Mouse (Mus musculus): ENCODE data around the gene Zfp90. TPM values are rescaled to one million over a fixed set of nuclear protein-coding genes. Genes with fewer than 3 reads are reported as not detected.

Gene Zfp90
- polyA plus RNA-seq (2015; fragmentation: Nextera tagmentation; extraction: Ambion mirVana), result 11.9 and 12.5 TPM in 2 replicates

- Histone ChIP-seq H3K4me1 (ENCODE audit: control insufficient read depth, insufficient read depth, low read length) (peaks cover 10% of the 10 kb centered on the region; the same call in 1 of the 2 replicates), H3K27ac (ENCODE audit: low read length) (peak within 1 kb of the TSS; percentile 97), H3K9me3 (ENCODE audit: control insufficient read depth, low read length) (no peaks in the 10 kb centered on the region), H3K4me3 (ENCODE audit: low read length) (peak within 1 kb of the TSS; percentile 75), H3K27me3 (replicated peaks; ENCODE audit: control insufficient read depth, insufficient read depth, low read length) (no peaks in the 10 kb centered on the region), H3K4me2 (ENCODE audit: low read depth, low read length) (peak within 1 kb of the TSS; percentile 57), H3K9ac (ENCODE audit: low read depth, low read length) (peak within 1 kb of the TSS; percentile 88), H3K36me3 (ENCODE audit: control insufficient read depth, insufficient read depth, low read length) (peaks cover 19% of the 10 kb centered on the region)
- under 1% methylated on average over 46 of the region's 46 CpGs for WGBS
- peak; percentile 98 for ATAC-seq
These were observed at the start of gene Zfp90 for GRCm38 (mm10) chr8:106415182-106415971. Zfp90 (plus strand) TSS chr8:106415327.

GRCm38 (mm10) chr8:106368501-106368900 lies 46.6 kb upstream of the Zfp90 start:
- no peaks in the 10 kb centered on the region for H3K36me3 ChIP-seq (ENCODE audit: control insufficient read depth, insufficient read depth, low read length)
- no peaks in the 10 kb centered on the region for H3K9me3 ChIP-seq (ENCODE audit: control insufficient read depth, low read length)
- no peak overlapping the region for H3K4me2 ChIP-seq (ENCODE audit: low read depth, low read length)
- WGBS, result 65% methylated on average over 3 of the region's 3 CpGs
- no peak overlapping the region for H3K9ac ChIP-seq (ENCODE audit: low read depth, low read length)
- ATAC-seq, result no peak
- H3K4me1 ChIP-seq (ENCODE audit: control insufficient read depth, insufficient read depth, low read length), result no peaks in the 10 kb centered on the region
- H3K4me3 ChIP-seq (ENCODE audit: low read length), result no peak overlapping the region
- no peak overlapping the region for H3K27ac ChIP-seq (ENCODE audit: low read length)
- no peaks in the 10 kb centered on the region for H3K27me3 ChIP-seq (replicated peaks; ENCODE audit: control insufficient read depth, insufficient read depth, low read length)

DNA sequence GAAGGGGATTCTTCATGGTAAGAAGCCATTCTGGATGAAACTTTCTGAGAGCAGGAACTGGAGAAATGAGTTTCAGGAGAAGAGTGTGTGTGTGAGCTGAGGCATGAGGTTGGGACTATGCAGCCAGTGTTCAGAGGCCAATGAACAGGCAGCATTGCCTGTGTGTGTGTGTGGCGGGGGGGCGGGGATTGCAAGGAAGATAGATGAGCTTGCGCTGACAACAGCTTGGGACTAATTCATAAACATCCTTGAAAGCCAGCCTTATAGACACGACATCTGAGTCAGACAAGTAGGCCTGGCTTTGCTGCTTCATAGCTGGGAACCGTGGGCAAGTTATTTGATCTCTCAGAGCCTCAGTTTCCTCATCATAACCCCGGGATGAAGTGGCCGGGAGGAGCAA lies 46.1 kb upstream of the Zfp90 start:
- WGBS, result 74% methylated on average over 7 of the region's 7 CpGs
- no peak overlapping the region for H3K9ac ChIP-seq (ENCODE audit: low read depth, low read length)
- no peak overlapping the region for H3K4me2 ChIP-seq (ENCODE audit: low read depth, low read length)
- no peaks in the 10 kb centered on the region for H3K9me3 ChIP-seq (ENCODE audit: control insufficient read depth, low read length)
- no peaks in the 10 kb centered on the region for H3K4me1 ChIP-seq (ENCODE audit: control insufficient read depth, insufficient read depth, low read length)
- ATAC-seq, result no peak
- no peaks in the 10 kb centered on the region for H3K27me3 ChIP-seq (replicated peaks; ENCODE audit: control insufficient read depth, insufficient read depth, low read length)
- H3K27ac ChIP-seq (ENCODE audit: low read length), result no peak overlapping the region
- H3K4me3 ChIP-seq (ENCODE audit: low read length), result no peak overlapping the region
- H3K36me3 ChIP-seq (ENCODE audit: control insufficient read depth, insufficient read depth, low read length), result no peaks in the 10 kb centered on the region

- 61% methylated on average over 7 of the region's 7 CpGs for WGBS
- ATAC-seq, result no peak
These were observed 39.2 kb upstream of the Zfp90 start for GRCm38 (mm10) chr8:106375957-106376356.

GRCm38 (mm10) chr8:106376862-106377261 lies 38.3 kb upstream of the Zfp90 start:
- no peaks in the 10 kb centered on the region for H3K36me3 ChIP-seq (ENCODE audit: control insufficient read depth, insufficient read depth, low read length)
- 35% methylated on average over 9 of the region's 9 CpGs for WGBS
- H3K27me3 ChIP-seq (replicated peaks; ENCODE audit: control insufficient read depth, insufficient read depth, low read length), result no peaks in the 10 kb centered on the region
- no peak overlapping the region for H3K27ac ChIP-seq (ENCODE audit: low read length)
- no peak overlapping the region for H3K9ac ChIP-seq (ENCODE audit: low read depth, low read length)
- H3K4me3 ChIP-seq (ENCODE audit: low read length), result no peak overlapping the region
- H3K4me2 ChIP-seq (ENCODE audit: low read depth, low read length), result no peak overlapping the region
- peaks cover 7% of the 10 kb centered on the region; the same call in 1 of the 2 replicates for H3K4me1 ChIP-seq (ENCODE audit: control insufficient read depth, insufficient read depth, low read length)
- ATAC-seq, result no peak
- H3K9me3 ChIP-seq (ENCODE audit: control insufficient read depth, low read length), result no peaks in the 10 kb centered on the region

More at GRCm38 (mm10) chr8:106375957-106376356, 39.2 kb upstream of the Zfp90 start:
- H3K4me1 ChIP-seq (ENCODE audit: control insufficient read depth, insufficient read depth, low read length), result peaks cover 7% of the 10 kb centered on the region; the same call in 1 of the 2 replicates
- no peak overlapping the region for H3K9ac ChIP-seq (ENCODE audit: low read depth, low read length)
- H3K27ac ChIP-seq (ENCODE audit: low read length), result no peak overlapping the region
- no peaks in the 10 kb centered on the region for H3K27me3 ChIP-seq (replicated peaks; ENCODE audit: control insufficient read depth, insufficient read depth, low read length)
- H3K36me3 ChIP-seq (ENCODE audit: control insufficient read depth, insufficient read depth, low read length), result no peaks in the 10 kb centered on the region
- H3K4me2 ChIP-seq (ENCODE audit: low read depth, low read length), result no peak overlapping the region
- no peak overlapping the region for H3K4me3 ChIP-seq (ENCODE audit: low read length)
- no peaks in the 10 kb centered on the region for H3K9me3 ChIP-seq (ENCODE audit: control insufficient read depth, low read length)

DNA sequence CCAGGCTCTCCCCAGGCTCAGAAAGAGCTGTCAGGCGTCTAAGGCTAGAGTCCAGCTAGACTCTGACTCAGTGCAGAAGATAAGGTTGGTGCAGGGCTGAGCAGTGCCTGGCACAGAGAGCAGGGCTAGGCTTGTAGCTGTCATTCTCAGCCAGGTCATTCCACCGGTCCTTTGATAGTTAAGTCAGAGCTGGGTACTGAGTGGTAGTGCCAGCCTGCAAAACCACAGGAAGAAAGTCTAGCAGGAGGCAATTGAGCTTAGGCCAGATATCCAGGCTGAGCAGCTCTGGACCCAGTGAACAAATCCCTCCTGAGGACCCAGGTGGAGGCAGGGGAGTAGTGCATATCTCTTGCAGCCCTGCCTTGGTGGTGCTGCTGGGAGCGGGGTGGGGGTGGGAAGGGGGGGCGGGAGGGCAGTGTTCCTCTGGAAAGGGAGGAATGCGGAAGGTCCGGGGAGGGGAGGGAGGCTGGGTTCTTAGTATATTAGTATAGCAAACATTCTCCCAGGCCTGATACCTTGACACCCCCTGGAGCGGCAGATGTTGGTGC lies 36.6 kb upstream of the Zfp90 start:
- Histone ChIP-seq H3K4me2 (ENCODE audit: low read depth, low read length) (no peak overlapping the region), H3K27me3 (replicated peaks; ENCODE audit: control insufficient read depth, insufficient read depth, low read length) (no peaks in the 10 kb centered on the region), H3K27ac (ENCODE audit: low read length) (no peak overlapping the region), H3K9ac (ENCODE audit: low read depth, low read length) (no peak overlapping the region), H3K36me3 (ENCODE audit: control insufficient read depth, insufficient read depth, low read length) (no peaks in the 10 kb centered on the region), H3K9me3 (ENCODE audit: control insufficient read depth, low read length) (no peaks in the 10 kb centered on the region), H3K4me3 (ENCODE audit: low read length) (no peak overlapping the region), H3K4me1 (ENCODE audit: control insufficient read depth, insufficient read depth, low read length) (peaks cover 7% of the 10 kb centered on the region; the same call in 1 of the 2 replicates)
- 29% methylated on average over 7 of the region's 7 CpGs for WGBS
- peak; percentile 95 for ATAC-seq

GRCm38 (mm10) chr8:106379357-106379756 lies 35.8 kb upstream of the Zfp90 start:
- no peak overlapping the region for H3K4me2 ChIP-seq (ENCODE audit: low read depth, low read length)
- no peaks in the 10 kb centered on the region for H3K9me3 ChIP-seq (ENCODE audit: control insufficient read depth, low read length)
- no peaks in the 10 kb centered on the region for H3K27me3 ChIP-seq (replicated peaks; ENCODE audit: control insufficient read depth, insufficient read depth, low read length)
- 78% methylated on average over 5 of the region's 5 CpGs for WGBS
- ATAC-seq, result no peak
- no peak overlapping the region for H3K4me3 ChIP-seq (ENCODE audit: low read length)
- no peak overlapping the region for H3K9ac ChIP-seq (ENCODE audit: low read depth, low read length)
- peaks cover 7% of the 10 kb centered on the region; the same call in 1 of the 2 replicates for H3K4me1 ChIP-seq (ENCODE audit: control insufficient read depth, insufficient read depth, low read length)
- no peak overlapping the region for H3K27ac ChIP-seq (ENCODE audit: low read length)
- H3K36me3 ChIP-seq (ENCODE audit: control insufficient read depth, insufficient read depth, low read length), result no peaks in the 10 kb centered on the region

- Histone ChIP-seq H3K27me3 (replicated peaks; ENCODE audit: control insufficient read depth, insufficient read depth, low read length) (no peaks in the 10 kb centered on the region), H3K36me3 (ENCODE audit: control insufficient read depth, insufficient read depth, low read length) (no peaks in the 10 kb centered on the region), H3K4me2 (ENCODE audit: low read depth, low read length) (no peak overlapping the region), H3K4me3 (ENCODE audit: low read length) (no peak overlapping the region), H3K9ac (ENCODE audit: low read depth, low read length) (no peak overlapping the region), H3K27ac (ENCODE audit: low read length) (no peak overlapping the region), H3K4me1 (ENCODE audit: control insufficient read depth, insufficient read depth, low read length) (peaks cover 7% of the 10 kb centered on the region; the same call in 1 of the 2 replicates), H3K9me3 (ENCODE audit: control insufficient read depth, low read length) (no peaks in the 10 kb centered on the region)
- WGBS, result 78% methylated on average over 6 of the region's 6 CpGs
- no peak for ATAC-seq
These were observed 34.1 kb upstream of the Zfp90 start for GRCm38 (mm10) chr8:106381026-106381425.

DNA sequence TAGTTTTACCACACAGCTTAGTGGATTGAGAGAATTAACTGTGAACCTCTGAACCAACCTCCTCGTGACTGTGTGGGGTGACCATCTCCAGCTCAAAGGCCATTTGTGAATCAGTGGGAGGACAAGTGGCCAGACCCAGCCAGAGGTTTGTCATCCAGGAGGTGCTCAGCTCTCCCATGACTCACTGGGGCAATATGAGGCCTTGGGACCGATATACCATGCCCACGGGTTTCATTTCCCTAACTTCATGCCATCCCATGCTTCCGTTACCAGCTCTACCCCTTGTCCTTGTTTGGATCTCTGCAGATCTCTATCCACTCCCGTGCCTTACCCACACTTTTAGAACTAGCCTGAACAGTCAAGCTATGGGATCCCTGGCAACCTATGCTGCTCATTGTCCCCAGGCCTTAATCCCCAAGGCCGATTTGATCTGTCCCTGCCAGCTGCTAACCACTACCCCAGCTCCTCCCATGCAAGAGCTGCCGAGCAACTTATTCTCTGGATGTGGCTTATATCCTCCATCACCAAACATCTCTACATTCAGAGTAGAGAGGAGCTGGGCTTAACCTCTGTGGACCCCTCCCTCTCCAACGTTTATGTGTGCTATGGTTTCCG lies 27.2 kb upstream of the Zfp90 start:
- no peaks in the 10 kb centered on the region for H3K27me3 ChIP-seq (replicated peaks; ENCODE audit: control insufficient read depth, insufficient read depth, low read length)
- H3K9ac ChIP-seq (ENCODE audit: low read depth, low read length), result no peak overlapping the region
- no peaks in the 10 kb centered on the region for H3K4me1 ChIP-seq (ENCODE audit: control insufficient read depth, insufficient read depth, low read length)
- H3K27ac ChIP-seq (ENCODE audit: low read length), result no peak overlapping the region
- no peak overlapping the region for H3K4me3 ChIP-seq (ENCODE audit: low read length)
- H3K4me2 ChIP-seq (ENCODE audit: low read depth, low read length), result no peak overlapping the region
- 85% methylated on average over 9 of the region's 9 CpGs for WGBS
- H3K9me3 ChIP-seq (ENCODE audit: control insufficient read depth, low read length), result no peaks in the 10 kb centered on the region
- ATAC-seq, result no peak
- H3K36me3 ChIP-seq (ENCODE audit: control insufficient read depth, insufficient read depth, low read length), result no peaks in the 10 kb centered on the region
